Mouse (Mus musculus) gastrocnemius, postnatal 4 days (tissue): ENCODE measurements around the gene Ampd3. TPM values are rescaled to one million over a fixed set of nuclear protein-coding genes. Genes with fewer than 3 reads are reported as not detected.
A peak's percentile ranks its signal among the peaks of the same experiment; 100 is the strongest.

Experiments used
- DNase-seq, 2 experiments: peaks; one replicate each; pipeline ENCODE4 v3.0.0; 2021 to 2022; ENCODE audit warnings: low spot score in 2 of 2, mixed read lengths in 2 of 2
- microRNA-seq: library from miRNA; unstranded; fragments of <30 nt; microRNA quantifications from one replicate; pipeline ENCODE4 v1.2.0, GENCODE M21; 2021
- total RNA-seq, 2 experiments: library from RNA; stranded (reverse); gene quantifications; 2 replicates each; pipeline ENCODE4 v1.2.3; 2021

Gene Ampd3
- total RNA-seq, 2 experiments from 2014 or later = 8.7 to 8.8 TPM

- no peak for DNase-seq
Observed at GRCm38 (mm10) chr7:110833024-110833423, 65.0 kb downstream of the Ampd3 start.

GRCm38 (mm10) chr7:110834018-110834417 is 66.0 kb downstream of the Ampd3 start:
- DNase-seq = no peak

- no peak for DNase-seq
Observed at GRCm38 (mm10) chr7:110834522-110834921, 66.5 kb downstream of the Ampd3 start.

GRCm38 (mm10) chr7:110840332-110840731 is 72.3 kb downstream of the Ampd3 start:
- no peak for DNase-seq

- peak; percentile 78 to 91 for DNase-seq
Observed at GRCm38 (mm10) chr7:110843916-110844874, 76.2 kb downstream of the Ampd3 start, which contains the start of gene Rnf141. Rnf141 (minus strand) TSS chr7:110844457.

GRCm38 (mm10) chr7:110847321-110847720 is 79.3 kb downstream of the Ampd3 start:
- no peak for DNase-seq

- no peak for DNase-seq
Observed at GRCm38 (mm10) chr7:110848371-110848770, 80.4 kb downstream of the Ampd3 start.

GRCm38 (mm10) chr7:110851541-110852203 is 83.7 kb downstream of the Ampd3 start:
- DNase-seq = no peak

GRCm38 (mm10) chr7:110853611-110854010 is 85.6 kb downstream of the Ampd3 start:
- DNase-seq = no peak

GRCm38 (mm10) chr7:110854519-110854918 is 86.5 kb downstream of the Ampd3 start:
- no peak for DNase-seq

GRCm38 (mm10) chr7:110854927-110855546 is 87.0 kb downstream of the Ampd3 start:
- DNase-seq = no peak

GRCm38 (mm10) chr7:110855604-110856003 is 87.6 kb downstream of the Ampd3 start:
- DNase-seq = no peak

GRCm38 (mm10) chr7:110860129-110860528 is 92.1 kb downstream of the Ampd3 start:
- DNase-seq = no peak

Small RNA genes within 50 kb of the gene (microRNA-seq; reads per million reads assigned to microRNA genes)
- not detected for gene Gm47282

Other genes with a start within 250 kb of the Ampd3 start
- gene Sbf2, start 153.3 kb upstream of the Ampd3 start, total RNA-seq = 10 to 100 TPM; 50.2 to 55.3 TPM
- gene Adm, start 140.5 kb upstream of the Ampd3 start, total RNA-seq = 10 to 100 TPM in 1 of 2 experiments, 1 to 10 TPM in 1; 8.5 to 11.4 TPM
- gene Rnf141, start 76.3 kb downstream of the Ampd3 start, total RNA-seq = 10 to 100 TPM; 22.0 to 22.6 TPM
- 10 to 100 TPM; 28.5 to 32.2 TPM for gene Lyve1, start 95.0 kb downstream of the Ampd3 start, total RNA-seq
- 1 to 10 TPM; 9.0 to 9.2 TPM for gene Mrvi1, start 214.3 kb downstream of the Ampd3 start, total RNA-seq